Mouse (Mus musculus) right cerebral cortex, postnatal 36 days (tissue): ENCODE measurements at regions not wholly inside any gene's neighbourhood (a gene's known extent, or its start where the extent isn't known, plus 50 kb on each side); places are given as distances from the start of the nearest gene placed in this dataset.
"Not testable (repeated sequence)": the region's sequence is repeated elsewhere in the genome, so short reads cannot be mapped to it uniquely, and the experiment has no call there.

Experiments
- DNase-seq, 2 experiments: peaks; one replicate each; pipeline ENCODE4 v3.0.0; 2022; ENCODE audit warnings: low spot score in 2 of 2, mixed read lengths in 1 of 2

GRCm38 (mm10) chr17:13581995-13582588 lies 178.2 kb upstream of the Afdn start:
- DNase-seq = no peak

- no peak for DNase-seq
These were observed 176.7 kb upstream of the Afdn start for GRCm38 (mm10) chr17:13583475-13584233.

- DNase-seq = no peak
These were observed 175.9 kb upstream of the Afdn start for GRCm38 (mm10) chr17:13584394-13584793.

GRCm38 (mm10) chr17:13590240-13590837 lies 170.0 kb upstream of the Afdn start:
- not testable (repeated sequence) for DNase-seq
